Mouse (Mus musculus): ENCODE data around the gene Smim9.
A peak's percentile ranks its signal among the peaks of the same experiment; 100 is the strongest.
"Not testable (repeated sequence)": the region's sequence is repeated elsewhere in the genome, so short reads cannot be mapped to it uniquely, and the experiment has no call there.

Smim9 gene

GRCm38 (mm10) chrX:75163670-75164069 lies at the start of gene Smim9:
Smim9 (minus strand) TSS chrX:75163770.
- no peak for DNase-seq (ENCODE audit: low read depth)

- DNase-seq (ENCODE audit: low read depth): no peak
Observed at GRCm38 (mm10) chrX:75155576-75156243, 7.9 kb downstream of the Smim9 start.

DNA sequence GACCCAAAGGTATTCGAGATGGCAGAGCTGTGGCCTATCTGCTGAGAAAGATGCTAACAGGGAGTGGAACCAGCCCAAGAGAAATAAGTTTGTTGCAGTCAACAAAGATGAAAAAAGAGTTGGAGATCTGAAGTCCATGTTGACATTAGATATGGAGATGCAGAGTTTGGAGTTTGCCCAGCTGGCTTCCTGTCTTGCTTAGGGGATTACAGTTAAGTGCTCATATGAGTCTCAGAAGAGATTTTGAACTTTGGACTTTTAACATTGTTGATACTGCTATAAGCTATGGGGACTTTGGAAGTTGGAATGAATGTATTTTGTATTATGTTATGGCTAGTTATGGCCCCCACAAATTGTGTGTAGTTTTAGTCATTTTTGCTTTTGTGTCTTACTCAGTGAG lies 11.3 kb downstream of the Smim9 start:
- no peak for DNase-seq (ENCODE audit: low read depth)

- no peak for DNase-seq (ENCODE audit: low read depth)
Observed at GRCm38 (mm10) chrX:75150304-75150703, 13.3 kb downstream of the Smim9 start.

- DNase-seq (ENCODE audit: low read depth): no peak
Observed at GRCm38 (mm10) chrX:75148414-75148813, 15.2 kb downstream of the Smim9 start.

- DNase-seq (ENCODE audit: low read depth): not testable (repeated sequence)
Observed at GRCm38 (mm10) chrX:75143124-75143555, 20.4 kb downstream of the Smim9 start.

DNA sequence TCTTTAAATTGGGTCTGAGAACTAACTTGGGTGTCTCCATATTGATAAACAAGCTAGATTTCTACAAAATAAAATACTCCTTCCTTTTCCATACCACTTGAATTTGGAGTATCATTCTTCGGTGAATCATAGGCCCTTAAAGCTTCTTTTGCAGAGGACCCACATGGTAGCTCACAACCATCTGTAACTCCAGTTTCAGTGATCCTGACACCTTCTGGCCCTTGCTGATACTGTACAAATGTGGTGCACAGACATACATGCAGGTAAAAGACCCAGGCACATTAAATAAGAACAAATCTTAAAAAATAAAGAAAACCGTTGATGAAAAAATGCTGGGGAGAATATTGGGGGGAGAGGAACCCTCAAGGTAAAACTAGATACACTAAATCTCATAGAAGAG lies 25.4 kb downstream of the Smim9 start:
- DNase-seq (ENCODE audit: low read depth): no peak

DNA sequence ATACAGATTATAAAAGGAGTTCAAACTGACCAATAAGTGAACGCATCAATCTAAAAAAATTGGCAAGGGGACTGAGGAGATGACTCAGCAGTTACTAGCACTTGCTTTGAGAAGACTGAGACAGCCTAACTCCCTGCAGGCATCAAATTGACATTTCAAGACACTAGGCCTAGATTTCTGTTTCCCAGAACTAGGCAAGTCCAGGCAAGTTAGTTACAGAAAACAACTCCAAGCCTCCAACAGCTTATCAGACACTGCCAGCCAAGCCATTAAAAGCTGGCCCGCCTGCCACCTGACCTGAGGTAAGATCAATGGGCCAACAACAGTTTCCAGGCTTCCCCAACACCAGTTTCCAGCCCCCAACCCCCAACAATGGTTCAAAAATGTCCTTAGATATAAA lies 25.8 kb downstream of the Smim9 start:
- DNase-seq (ENCODE audit: low read depth): no peak

DNA sequence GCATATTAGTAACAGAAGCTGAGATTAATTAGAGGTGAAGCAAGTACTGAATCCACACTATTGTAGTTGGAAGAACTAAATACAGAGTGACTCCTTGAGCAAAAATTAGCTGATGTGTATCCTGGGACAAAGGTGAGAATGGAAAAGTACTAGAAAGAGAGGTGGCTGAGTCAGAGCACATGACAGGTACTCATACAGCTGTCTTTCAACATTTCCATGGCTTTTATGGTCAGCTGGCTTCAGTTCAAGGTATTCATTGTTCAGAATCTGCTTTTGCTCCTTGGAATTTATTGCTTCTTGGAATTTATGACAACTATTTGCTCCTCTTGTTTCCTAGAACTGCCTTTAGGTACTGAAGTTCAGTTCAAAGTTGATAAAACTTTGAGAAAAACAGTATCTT lies 26.6 kb downstream of the Smim9 start:
- no peak for DNase-seq (ENCODE audit: low read depth)

- peak; percentile 65 for DNase-seq (ENCODE audit: low read depth)
Observed at GRCm38 (mm10) chrX:75130467-75131160, 33.0 kb downstream of the Smim9 start, which contains the start of gene Mpp1. Mpp1 (minus strand) TSS chrX:75131016.

DNA sequence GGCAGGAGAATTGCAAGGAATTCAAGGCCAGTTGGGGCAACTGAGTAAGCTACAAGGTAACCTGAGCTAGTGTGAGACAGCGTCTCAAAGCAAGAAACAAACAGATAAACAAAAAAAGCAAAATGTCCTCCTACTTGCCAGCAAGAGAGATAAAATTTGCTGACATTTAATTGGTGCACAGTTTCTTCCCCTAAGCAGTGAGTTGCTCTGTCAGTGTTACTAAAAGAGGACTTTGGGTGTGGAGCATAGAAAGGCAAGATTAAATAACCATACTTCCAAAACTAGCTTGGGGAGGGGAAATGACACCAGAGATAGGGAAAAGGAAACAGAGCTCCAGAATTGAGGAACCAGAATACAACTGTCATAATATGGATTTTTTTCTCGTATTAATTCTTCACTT lies 34.1 kb downstream of the Smim9 start:
- DNase-seq (ENCODE audit: low read depth): no peak

- DNase-seq (ENCODE audit: low read depth): no peak
Observed at GRCm38 (mm10) chrX:75128333-75128980, 35.1 kb downstream of the Smim9 start.

DNA sequence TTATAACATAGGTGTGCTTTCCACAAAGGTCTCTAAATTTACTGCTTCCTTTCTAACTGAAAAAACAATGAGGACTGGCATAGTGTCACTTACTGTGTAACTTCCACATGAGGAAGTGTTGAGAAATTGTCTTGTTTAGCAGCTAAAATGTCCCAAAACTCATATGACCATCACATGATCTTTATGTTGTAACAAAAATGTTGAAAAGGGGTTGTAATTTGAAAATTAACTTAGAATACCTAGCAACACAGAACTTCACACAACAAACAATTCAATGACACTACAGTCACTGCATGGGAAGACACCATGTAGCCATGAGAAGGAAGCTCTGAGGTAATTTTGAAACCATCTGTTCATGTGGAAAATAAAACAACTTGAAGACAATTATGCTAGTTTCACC lies 36.7 kb downstream of the Smim9 start:
- DNase-seq (ENCODE audit: low read depth): no peak

GRCm38 (mm10) chrX:75125606-75126005 lies 38.0 kb downstream of the Smim9 start:
- no peak for DNase-seq (ENCODE audit: low read depth)

DNA sequence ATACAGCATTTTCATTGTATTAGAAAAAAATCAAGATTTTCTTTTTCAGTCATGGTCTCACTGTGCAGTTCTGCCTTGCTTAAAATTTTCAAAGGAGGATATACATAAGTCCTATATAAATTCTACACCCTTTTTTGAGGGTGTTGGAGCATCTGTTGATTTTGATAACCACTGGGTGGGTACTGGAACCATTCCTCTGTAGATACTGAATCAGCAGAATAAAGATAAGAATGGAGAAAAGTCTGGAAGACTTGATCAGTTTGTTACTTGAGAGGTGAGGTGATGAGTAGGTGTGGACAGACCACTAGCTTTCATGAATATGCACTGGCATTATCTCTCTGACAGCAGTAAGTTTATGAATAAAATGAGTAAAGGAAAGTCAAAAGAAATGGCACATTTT lies 48.0 kb downstream of the Smim9 start:
- no peak for DNase-seq (ENCODE audit: low read depth)

GRCm38 (mm10) chrX:75102293-75102692 lies 61.3 kb downstream of the Smim9 start:
- DNase-seq (ENCODE audit: low read depth): no peak

GRCm38 (mm10) chrX:75098799-75099198 lies 64.8 kb downstream of the Smim9 start:
- no peak for DNase-seq (ENCODE audit: low read depth)

DNA sequence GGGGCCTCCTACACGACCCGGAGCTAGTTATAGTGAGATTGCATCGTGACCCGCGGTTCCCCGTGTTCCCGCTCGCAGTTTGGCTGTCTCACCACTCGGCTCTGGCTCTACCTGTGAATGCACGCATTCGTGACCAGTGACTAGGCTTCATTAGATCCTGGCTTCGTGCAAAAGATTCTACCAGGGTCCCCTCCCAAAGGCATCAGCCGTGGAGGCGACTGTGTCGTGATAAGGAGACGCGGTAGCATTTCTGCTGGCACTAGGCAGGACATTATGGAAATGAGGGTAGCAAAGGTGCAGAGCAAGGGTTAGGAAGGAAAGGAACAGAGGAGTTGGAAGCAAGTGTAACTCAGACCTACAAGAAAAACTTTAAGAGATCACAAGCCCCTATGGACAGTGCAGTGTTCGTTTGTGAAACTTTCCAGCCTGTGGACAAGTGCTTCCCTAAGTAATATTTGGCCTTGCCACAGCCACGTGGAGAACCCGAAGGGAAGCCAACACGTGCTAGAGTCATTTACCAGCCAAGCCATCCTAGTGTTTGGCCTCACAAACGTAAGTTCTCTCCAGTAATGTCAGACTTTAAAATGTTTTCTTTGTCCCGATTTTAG lies 67.3 kb downstream of the Smim9 start:
- DNase-seq (ENCODE audit: low read depth): no peak

Measured in c-Kit-positive CD71-negative TER-119-negative erythroid progenitor cells, embryonic 14.5 days (primary cell).